Mouse (Mus musculus) brain, embryonic 14.5 days (tissue): ENCODE measurements at regions not wholly inside any gene's neighbourhood (a gene's known extent, or its start where the extent isn't known, plus 50 kb on each side); places are given as distances from the start of the nearest gene placed in this dataset.

Source experiments
- CTCF ChIP-seq: fragments of 200-500 bp; IDR thresholded peaks from 2 replicates; pipeline ENCODE4 v1.5.1; 2012; ENCODE audit warnings: inconsistent platforms, mild to moderate bottlenecking, moderate library complexity, borderline replicate concordance; ENCODE audit not compliant: insufficient read depth, insufficient read length; ENCODE audit errors: extremely low read depth
- POLR2A ChIP-seq: fragments of 200-500 bp; IDR thresholded peaks from 2 replicates; pipeline ENCODE4 v1.6.1; 2012; ENCODE audit warnings: mild to moderate bottlenecking, inconsistent platforms, borderline replicate concordance; ENCODE audit not compliant: poor library complexity, insufficient read depth, insufficient read length, severe bottlenecking; ENCODE audit errors: extremely low read depth

- TF ChIP-seq CTCF (no peak), POLR2A (no peak)
These were observed 290.5 kb downstream of the Epha7 start for GRCm38 (mm10) chr4:29103414-29103813.
